Mouse (Mus musculus) frontal cortex, postnatal 25 days (tissue): Measurements from ENCODE around the gene Rbm4.
"Not testable (repeated sequence)": the region's sequence is repeated elsewhere in the genome, so short reads cannot be mapped to it uniquely, and the experiment has no call there.

Experiments
- DNase-seq, 2 experiments: peaks; one replicate each; pipeline ENCODE4 v3.0.0; 2022; ENCODE audit warnings: low spot score in 2 of 2

Rbm4 gene

DNA sequence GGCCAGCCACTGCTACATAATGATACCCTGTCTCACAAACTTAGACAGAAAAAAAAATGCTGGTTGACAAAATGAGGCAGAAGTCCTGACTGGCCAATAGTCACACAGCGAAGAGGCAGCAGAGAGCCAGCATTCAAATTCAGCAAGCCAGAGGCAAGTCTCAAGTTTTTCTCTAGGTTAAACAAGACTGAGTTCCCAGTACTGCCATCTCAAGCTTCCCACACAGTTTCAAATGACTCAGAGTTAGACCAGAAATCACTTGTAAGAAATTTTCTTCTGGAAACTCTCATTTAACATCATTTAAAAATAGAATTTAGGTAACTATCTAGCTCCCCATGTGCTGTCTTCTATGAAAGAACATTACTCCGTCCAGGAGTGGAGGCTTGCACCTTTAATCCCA is 4.1 kb upstream of the Rbm4 start:
- DNase-seq = no peak

DNA sequence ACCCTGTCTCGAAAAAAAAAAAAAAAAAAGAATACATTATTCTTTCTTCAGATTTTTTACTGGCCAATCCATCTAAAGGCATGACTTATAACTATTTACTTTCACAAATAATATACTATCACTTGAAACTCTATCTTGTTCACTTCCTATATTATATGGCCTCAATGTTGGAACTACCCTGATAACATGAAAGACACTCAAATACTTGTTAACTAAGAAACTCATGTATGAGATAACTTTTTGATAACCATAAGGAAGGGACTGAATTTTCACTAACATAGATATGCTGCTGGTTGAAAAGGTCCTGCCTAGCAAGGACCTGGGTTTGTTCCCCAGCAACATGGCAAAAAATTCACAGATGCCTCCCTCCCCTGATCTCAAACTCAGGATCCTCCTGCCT is 2.2 kb upstream of the Rbm4 start:
- no peak for DNase-seq

DNA sequence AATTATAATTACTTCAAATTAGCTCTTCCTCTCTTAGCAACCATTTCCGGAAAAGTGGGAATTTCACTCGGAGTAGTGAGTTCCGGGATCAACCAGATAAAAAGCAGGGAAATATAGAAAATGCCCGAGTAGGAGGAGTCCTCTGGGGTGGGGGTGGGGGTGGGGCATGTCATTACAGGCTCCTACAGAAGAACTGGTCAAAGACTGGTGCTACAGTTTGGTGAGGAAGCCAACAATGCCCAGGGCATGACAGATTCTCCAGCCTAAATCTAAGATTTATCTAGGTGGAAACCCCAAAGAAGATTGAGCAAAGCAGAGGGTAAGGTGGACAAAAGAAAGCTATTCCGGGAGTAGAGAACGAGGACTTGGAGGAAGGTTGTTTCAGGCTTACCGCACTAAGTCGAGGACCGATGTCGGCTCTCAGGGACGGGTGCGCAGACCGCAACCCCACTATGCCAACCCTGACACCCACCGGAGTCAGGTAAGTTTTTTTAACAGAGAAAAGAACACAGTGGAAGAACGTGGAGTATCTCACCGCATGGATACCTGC is 345 bp downstream of the Rbm4 start:
- DNase-seq = no peak

DNA sequence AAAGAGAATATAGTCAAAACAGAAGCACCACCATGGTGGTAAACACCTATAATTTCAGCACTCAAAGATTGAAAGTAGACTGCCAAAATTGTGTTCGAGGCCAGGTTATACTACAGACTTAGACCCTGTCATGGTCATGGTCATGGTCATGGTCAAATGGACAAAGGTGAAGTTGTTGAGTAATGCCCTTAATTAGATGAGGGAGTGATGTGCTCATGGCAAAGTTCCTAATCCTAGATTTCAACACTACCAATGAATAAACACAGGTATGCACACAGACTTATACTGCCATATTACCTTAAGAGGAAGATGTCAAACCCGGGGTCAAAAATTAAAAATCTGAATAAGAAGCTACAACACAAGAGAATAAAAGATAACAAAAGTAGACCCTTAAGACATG is 7.4 kb downstream of the Rbm4 start:
- no peak for DNase-seq

DNA sequence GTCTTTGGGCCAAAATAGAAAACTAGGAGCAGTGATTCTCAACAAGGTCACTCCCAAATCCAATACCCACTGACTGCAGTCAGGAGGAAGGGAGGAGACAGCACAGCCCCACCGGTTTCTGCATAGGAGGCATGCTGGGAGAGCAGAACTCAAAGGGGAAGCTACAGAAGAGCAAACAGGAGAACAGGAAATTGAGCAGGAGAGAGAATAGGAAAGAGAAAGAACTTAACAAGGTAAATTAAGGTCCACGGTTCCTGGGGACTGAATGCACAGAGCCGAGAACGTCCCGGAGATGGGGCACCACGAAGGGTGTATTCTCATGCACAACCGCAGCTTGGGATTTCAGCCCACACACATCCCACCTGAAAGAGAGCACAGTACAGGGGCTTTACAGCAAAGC is 8.5 kb downstream of the Rbm4 start:
- no peak for DNase-seq

DNA sequence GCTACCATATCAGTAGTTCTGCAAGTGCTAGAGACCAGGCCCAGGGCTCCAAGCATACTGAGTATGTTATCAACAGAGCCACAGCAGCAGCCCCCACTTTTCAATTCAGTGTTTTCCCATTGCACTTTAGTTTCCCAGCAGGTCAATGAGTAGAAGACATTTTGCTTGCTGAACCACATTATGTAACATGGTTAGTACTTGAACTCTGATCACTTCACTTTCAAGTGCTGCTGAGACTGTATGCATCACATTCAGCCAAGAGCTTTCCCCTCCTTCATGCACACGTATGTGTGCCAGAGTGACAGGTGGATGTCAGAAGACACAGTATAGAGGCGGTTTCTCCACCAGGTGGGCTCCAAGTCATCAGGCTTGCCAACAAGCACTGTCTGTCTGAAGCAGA is 10.8 kb downstream of the Rbm4 start:
- no peak for DNase-seq

DNA sequence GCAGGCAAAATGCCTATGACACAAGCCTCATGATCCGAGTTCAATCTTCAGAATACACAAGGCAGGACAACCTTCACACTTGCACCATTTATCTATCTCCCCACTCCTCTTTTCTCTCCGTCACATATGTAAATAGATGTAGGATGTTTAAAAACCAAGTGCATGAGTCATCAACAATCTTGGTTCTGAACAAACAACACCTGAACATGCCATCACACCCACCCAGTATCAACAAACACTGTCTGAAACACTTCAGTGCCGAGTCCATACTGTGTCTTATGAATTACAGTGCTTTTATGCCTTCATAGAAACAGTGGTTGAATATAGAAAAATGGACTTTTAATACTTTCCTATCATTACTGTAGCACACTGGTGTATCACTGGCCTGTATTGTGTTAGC is 20.9 kb downstream of the Rbm4 start:
- DNase-seq = no peak

DNA sequence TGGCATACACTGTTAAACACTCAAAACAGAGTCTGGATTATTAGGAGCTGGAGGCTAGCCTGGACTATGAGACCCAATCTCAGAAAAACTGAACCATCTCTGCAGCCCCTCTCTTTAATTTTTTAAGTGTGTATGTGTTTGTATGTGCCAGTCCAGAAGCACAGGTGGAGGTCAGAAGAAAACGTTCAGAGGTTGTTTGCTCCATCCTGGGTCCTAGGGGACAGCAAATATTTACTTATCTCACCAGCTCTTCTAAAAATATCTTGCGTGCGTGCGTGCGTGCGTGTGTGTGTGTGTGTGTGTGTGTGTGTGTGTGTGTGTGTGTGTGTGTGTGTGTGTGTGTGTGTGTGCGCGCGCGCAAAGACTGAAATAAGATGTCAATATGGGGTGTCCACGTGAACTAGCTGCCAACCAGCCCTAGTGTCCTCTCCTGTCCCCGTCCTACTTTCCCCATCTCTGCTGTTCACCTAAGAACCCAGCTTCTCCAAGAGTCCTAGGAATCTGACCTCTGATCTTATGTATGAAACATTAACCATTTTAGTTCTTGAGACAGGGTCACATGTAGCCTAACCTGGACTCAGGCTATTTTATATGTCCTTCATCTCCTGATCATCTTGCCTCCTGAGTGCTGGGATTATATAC is 26.1 kb downstream of the Rbm4 start:
- no peak for DNase-seq

DNA sequence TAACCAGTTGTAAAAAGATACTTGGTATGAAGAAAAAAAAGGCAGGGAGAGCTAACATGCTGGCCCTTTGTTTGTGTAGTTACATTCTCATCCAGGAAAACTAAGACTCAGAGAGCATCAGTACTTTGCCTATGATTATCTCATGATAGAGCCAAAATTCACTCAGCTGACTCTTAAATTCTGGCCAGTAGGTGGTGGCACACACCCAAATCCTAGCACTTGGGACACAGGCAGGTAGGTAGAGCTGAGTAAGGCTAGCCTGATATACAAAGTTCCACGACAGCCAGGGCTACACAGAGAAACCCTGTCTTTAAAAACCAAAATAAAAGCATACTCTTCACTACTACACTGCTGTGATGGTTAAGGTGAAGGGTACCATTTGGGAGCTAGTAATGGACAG is 30.8 kb downstream of the Rbm4 start:
- DNase-seq = no peak

DNA sequence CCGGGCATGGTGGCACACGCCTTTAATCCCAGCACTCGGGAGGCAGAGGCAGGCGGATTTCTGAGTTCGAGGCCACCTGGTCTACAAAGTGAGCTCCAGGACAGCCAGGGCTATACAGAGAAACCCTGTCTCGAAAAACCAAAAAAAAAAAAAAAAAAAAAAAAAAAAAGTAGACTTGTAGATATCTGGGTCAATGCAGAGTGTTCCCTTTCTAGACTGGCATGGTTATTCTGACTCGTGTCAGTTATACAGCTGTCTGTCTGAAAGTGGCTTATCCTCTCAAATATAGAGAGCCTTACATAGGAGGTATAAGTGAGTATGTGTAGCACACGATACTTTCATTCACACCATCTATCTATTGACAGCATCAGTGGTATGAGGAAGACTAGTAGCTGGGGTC is 33.2 kb downstream of the Rbm4 start:
- DNase-seq = not testable (repeated sequence)

DNA sequence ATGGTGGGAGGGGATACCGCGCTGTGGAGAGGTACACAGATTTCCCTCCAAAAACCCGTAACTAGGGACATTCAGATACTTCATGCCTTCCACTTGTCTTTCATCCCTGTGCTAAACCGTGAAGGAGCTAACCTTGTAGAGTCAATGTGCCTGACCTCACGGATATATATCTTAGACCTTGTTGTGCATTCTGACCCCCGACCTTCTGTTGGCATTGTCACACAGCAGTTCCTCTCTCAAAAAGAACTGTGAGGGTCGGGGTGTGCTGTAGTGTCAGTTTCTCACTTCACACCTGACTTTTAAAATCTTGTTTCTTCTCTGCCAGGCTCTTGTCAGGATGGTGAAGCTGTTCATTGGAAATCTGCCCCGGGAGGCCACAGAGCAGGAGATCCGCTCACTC is 36.8 kb downstream of the Rbm4 start:
- DNase-seq = no peak

DNA sequence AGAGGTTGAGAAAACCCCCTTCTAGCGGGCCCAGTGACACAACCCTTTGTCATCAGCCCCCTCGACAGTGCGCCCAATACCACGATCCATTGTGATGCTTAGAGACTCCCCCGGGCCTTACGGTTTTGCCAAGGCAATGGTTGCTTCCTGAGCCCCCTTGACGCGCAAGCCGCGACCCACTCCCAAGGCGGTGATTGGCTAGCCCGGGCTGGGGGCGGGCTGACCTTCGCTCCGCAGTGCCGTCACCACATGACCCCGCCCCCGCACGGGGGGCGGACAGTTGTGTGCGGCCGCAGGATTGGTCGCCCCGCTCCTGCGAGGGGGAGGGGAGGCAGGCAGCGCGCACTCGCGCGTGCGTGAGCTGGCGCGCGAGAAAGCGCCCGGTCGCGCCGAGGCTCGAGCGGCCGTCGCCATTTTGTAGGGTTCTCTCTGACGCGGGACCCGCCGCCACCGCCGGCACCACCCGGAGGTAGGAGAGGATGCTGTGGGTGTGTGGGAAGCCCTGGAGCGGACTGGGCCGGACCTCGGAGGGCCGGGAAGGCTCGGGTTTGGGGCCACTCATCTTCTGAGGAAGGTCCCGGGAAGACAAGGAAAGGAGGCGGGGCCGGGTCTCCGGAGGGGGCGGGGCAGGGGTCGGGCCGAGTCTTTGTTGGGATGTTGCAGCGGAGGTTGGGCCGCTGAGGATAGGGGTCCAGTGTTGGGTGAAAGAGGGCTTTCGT is 37.3 kb downstream of the Rbm4 start, which contains the start of gene Rbm4b:
TSS of gene Rbm4b (plus strand) at position 305 of the 719 bp plus-strand sequence.
- DNase-seq = peak; percentile 94 to 96

DNA sequence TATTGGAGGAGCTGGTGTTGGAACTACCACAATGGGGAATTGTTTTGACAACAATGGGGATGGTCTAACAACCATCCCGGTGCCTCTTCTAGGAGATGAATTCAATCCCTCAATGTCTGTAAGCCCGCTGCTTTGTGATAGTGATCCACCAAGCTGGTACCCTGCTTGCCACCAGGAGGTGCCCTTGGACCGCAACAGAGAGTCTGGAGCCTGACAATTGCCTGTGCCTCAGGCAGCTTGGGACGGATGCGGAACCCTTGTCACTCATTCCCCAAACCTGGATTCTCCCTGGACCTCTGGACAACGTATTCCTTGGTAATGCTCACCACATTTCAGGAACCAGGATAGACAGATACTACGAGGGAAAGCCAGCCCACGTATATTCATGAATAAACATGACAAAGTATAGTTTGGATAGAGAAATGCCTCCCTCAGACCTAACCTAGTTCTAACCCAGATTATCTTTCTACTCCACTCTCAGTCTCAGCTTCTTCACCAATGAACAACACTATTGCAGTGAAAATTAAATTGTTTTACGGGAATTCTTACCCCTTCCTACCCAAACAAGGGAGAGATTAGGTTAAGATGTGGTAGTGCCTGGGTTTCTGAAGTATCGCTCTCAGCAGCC is 38.0 kb downstream of the Rbm4 start:
- peak; percentile 80 to 85 for DNase-seq

DNA sequence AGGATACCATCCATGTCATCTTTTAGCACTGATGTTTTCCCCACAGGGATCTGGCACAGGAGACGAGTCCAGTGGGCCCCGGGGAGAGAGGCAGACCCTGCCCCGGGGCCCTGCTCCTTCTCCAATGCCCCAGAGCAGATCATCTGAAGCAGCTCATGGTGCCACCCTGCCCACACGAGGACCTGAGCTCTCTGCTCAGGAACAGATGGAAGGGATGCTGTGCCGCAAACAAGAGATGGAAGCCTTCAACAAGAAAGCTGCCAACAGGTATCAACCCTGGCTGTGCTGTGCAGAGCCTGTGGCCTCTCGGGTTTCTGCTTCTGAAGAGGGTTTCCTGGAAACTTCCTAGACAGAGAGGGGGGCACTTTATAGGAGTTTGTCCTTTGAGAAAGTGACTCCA is 43.7 kb downstream of the Rbm4 start:
- no peak for DNase-seq

DNA sequence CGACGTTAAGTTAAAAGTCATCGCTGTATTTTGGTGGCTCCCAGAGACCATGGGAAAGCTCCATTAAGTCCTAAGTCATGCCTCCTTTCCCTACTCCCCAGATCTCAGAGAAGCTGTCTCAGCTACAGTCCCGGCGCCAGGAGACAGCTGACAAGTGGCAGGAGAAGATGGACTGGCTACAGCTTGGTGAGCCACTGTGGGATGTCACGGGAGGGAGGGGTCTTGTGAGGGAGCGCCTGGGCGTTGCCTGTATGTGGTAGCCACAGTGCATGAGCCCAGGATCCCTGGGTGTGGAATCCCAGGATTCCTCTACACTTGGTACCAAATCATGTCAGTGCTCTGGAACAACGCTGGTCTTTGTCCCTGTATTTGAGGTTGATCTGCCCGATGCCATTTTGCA is 45.2 kb downstream of the Rbm4 start:
- no peak for DNase-seq

DNA sequence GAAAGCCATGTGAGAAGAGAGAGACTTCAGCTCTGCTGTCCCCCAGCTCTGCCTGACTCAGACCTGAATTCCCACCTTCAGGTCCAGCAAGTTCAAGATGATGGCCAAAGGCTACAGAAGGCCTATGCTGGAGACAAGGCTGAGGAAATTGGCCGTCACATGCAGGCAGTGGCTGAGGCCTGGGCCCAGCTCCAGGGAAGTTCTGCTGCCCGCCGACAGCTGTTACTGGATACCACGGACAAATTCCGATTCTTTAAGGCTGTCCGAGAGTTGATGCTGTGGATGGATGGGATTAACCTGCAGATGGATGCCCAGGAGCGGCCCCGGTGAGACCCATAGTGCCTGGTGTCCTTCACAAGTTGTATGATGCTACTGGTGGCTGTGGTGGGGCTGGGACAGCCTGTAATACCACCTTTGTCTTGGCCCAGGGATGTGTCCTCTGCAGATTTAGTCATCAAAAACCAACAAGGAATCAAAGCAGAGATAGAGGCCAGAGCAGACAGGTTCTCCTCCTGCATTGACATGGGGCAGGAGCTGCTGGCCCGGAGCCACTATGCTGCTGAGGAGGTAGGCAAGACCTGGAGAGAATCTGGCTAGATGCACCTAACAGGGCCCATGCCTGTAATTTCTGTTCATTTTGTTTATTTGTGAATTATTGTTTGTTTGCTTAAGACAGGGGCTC is 45.9 kb downstream of the Rbm4 start:
- no peak for DNase-seq

DNA sequence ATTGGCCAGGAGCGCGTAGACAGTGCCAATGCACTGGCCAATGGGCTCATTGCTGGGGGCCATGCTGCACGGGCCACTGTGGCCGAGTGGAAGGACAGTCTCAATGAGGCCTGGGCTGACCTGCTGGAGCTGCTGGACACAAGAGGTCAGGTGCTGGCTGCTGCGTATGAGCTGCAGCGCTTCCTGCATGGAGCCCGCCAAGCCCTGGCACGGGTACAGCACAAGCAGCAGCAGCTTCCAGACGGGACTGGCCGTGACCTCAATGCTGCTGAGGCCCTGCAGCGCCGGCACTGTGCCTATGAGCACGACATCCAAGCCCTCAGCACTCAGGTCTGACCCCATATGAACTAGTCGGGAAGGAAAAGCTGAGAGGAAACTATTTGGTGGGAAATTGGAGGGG is 47.1 kb downstream of the Rbm4 start:
- DNase-seq = no peak

DNA sequence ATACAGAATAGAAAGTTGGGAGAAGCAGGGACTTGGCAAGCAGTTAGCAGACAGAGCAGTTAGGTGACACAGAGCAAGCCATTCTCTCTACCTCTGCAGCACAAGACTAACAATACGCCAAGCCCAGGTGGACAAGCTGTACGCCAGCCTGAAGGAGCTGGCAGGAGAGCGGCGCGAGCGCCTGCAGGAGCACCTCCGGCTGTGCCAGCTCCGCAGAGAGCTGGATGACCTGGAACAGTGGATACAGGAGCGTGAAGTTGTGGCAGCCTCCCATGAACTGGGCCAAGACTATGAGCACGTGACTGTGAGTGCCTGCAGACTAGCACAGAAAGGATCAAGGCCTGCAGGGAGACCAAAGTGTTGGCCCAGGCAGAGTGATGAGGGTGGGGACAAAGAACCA is 48.0 kb downstream of the Rbm4 start:
- DNase-seq = no peak

DNA sequence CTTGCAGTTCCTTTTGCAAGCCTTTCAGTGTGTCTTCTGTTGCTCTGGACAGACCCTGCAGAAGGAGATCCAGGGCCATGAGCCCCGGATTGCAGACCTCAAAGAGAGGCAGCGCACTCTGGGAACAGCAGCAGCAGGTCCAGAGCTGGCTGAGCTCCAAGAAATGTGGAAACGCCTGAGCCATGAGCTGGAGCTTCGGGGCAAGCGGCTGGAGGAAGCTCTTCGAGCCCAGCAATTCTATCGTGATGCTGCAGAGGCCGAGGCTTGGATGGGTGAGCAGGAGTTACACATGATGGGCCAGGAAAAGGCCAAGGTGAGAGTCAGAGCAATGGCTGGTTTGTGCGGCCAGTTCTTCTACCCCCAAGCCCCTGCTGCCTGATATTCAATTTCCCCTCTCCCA is 48.6 kb downstream of the Rbm4 start:
- no peak for DNase-seq

DNA sequence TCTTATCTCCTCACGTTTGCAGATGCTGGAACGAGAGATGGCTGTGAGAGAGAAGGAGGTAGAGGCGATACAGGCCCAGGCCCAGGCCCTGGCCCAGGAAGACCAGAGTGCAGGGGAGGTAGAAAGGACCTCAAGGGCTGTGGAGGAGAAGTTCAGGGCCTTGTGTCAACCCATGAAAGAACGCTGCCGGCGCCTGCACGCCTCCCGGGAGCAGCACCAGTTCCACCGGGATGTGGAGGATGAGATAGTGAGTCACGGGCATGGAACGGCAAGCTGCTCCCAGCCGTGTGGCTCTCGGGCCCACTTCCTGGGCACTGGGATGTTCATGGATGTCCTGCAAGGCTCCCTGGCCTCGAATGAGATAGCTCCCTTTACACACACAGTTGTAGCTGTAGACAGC is 49.7 kb downstream of the Rbm4 start:
- no peak for DNase-seq

DNA sequence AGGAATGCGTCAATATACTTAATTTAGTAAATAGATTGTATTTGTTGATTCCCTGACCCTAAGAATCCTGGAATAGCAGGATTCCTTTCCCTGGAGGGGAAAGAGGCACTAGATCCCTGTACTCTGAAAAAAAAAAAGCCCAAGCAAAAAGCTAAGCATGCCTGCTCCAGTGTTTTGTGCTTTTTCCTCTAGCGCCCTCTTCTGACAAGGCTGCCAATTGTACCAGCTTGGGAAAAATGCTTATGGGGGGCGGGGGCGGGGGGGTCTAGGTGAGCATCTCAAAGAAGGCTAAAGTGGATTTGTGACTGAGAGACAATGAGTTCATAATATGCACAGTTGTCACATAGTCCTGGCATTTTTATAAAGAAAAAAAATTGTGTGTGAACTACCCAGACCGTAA is 50.2 kb downstream of the Rbm4 start:
- DNase-seq = no peak

DNA sequence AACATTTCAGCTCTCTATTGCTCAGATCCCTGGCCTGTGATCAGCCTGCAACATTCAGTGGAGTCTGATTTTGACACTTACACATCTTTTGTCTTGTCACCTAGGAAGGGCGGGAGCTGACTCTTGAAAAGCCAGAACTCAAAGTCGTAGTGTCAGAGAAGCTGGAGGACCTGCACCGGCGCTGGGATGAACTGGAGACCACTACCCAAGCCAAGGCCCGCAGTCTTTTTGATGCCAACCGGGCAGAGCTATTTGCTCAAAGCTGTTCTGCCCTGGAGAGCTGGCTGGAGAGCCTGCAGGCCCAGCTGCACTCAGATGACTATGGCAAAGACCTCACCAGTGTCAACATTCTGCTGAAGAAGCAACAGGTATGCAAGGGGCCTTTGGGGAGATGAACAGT is 51.5 kb downstream of the Rbm4 start:
- DNase-seq = no peak
